Mouse (Mus musculus): ENCODE measurements around the gene Zfp871. TPM values are rescaled to one million over a fixed set of nuclear protein-coding genes. Genes with fewer than 3 reads are reported as not detected.
A peak's percentile ranks its signal among the peaks of the same experiment; 100 is the strongest.

The Zfp871 gene
- total RNA-seq (2015) (45.8 and 49.6 TPM in 2 replicates), total RNA-seq (2017) (26.5 and 29.9 TPM in 2 replicates)

GRCm38 (mm10) chr17:32788094-32788559 is at the start of gene Zfp871:
Gene Zfp871 (minus strand): TSS chr17:32788287.
- peak; percentile 98 for ATAC-seq (ENCODE audit: poor library complexity, severe bottlenecking)

- ATAC-seq (ENCODE audit: poor library complexity, severe bottlenecking) = no peak
Observed at GRCm38 (mm10) chr17:32830418-32830782, 42.3 kb upstream of the Zfp871 start.

- ATAC-seq (ENCODE audit: poor library complexity, severe bottlenecking) = peak; percentile 99
Observed at GRCm38 (mm10) chr17:32829540-32830417, 41.7 kb upstream of the Zfp871 start, which contains the start of gene Zfp799. Gene Zfp799 (minus strand): TSS chr17:32830261.

GRCm38 (mm10) chr17:32816074-32816784 is 28.1 kb upstream of the Zfp871 start:
- ATAC-seq (ENCODE audit: poor library complexity, severe bottlenecking) = no peak

GRCm38 (mm10) chr17:32814136-32814535 is 26.0 kb upstream of the Zfp871 start:
- ATAC-seq (ENCODE audit: poor library complexity, severe bottlenecking) = no peak

- no peak for ATAC-seq (ENCODE audit: poor library complexity, severe bottlenecking)
Observed at GRCm38 (mm10) chr17:32810648-32811047, 22.6 kb upstream of the Zfp871 start.

GRCm38 (mm10) chr17:32809544-32810374 is 21.7 kb upstream of the Zfp871 start, which contains the start of gene Zfp811:
Gene Zfp811 (minus strand): TSS chr17:32809931.
- no peak for ATAC-seq (ENCODE audit: poor library complexity, severe bottlenecking)

- no peak for ATAC-seq (ENCODE audit: poor library complexity, severe bottlenecking)
Observed at GRCm38 (mm10) chr17:32808921-32809320, 20.8 kb upstream of the Zfp871 start.

GRCm38 (mm10) chr17:32789244-32789643 is 1.2 kb upstream of the Zfp871 start:
- ATAC-seq (ENCODE audit: poor library complexity, severe bottlenecking) = no peak

- no peak for ATAC-seq (ENCODE audit: poor library complexity, severe bottlenecking)
Observed at GRCm38 (mm10) chr17:32788576-32788975, 489 bp upstream of the Zfp871 start.

GRCm38 (mm10) chr17:32787436-32788093 is 522 bp downstream of the Zfp871 start:
- ATAC-seq (ENCODE audit: poor library complexity, severe bottlenecking) = peak; percentile 80

- ATAC-seq (ENCODE audit: poor library complexity, severe bottlenecking) = no peak
Observed at GRCm38 (mm10) chr17:32786944-32787343, 1.1 kb downstream of the Zfp871 start.

- no peak for ATAC-seq (ENCODE audit: poor library complexity, severe bottlenecking)
Observed at GRCm38 (mm10) chr17:32785656-32786055, 2.4 kb downstream of the Zfp871 start.

- no peak for ATAC-seq (ENCODE audit: poor library complexity, severe bottlenecking)
Observed at GRCm38 (mm10) chr17:32777564-32777963, 10.5 kb downstream of the Zfp871 start.

GRCm38 (mm10) chr17:32771213-32771612 is 16.9 kb downstream of the Zfp871 start:
- ATAC-seq (ENCODE audit: poor library complexity, severe bottlenecking) = no peak

GRCm38 (mm10) chr17:32766422-32766821 is 21.7 kb downstream of the Zfp871 start:
- ATAC-seq (ENCODE audit: poor library complexity, severe bottlenecking) = no peak

- no peak for ATAC-seq (ENCODE audit: poor library complexity, severe bottlenecking)
Observed at GRCm38 (mm10) chr17:32757331-32757730, 30.8 kb downstream of the Zfp871 start.

GRCm38 (mm10) chr17:32753634-32754033 is 34.5 kb downstream of the Zfp871 start:
- ATAC-seq (ENCODE audit: poor library complexity, severe bottlenecking) = no peak

- ATAC-seq (ENCODE audit: poor library complexity, severe bottlenecking) = no peak
Observed at GRCm38 (mm10) chr17:32752813-32753360, 35.2 kb downstream of the Zfp871 start.

GRCm38 (mm10) chr17:32750611-32751010 is 37.5 kb downstream of the Zfp871 start:
- ATAC-seq (ENCODE audit: poor library complexity, severe bottlenecking) = no peak

Data from megakaryocyte, adult 5-6 weeks (primary cell).